Mouse (Mus musculus): ENCODE results near the gene Hdac6. TPM values are rescaled to one million over a fixed set of nuclear protein-coding genes. Genes with fewer than 3 reads are reported as not detected.

Hdac6 gene
- polyA plus RNA-seq (2015; fragmentation: Illumina TruSeq; extraction: RNeasy Lipid Tissue Mini Kit (QIAGEN cat#74804); ENCODE audit: insufficient read depth, low read depth, low replicate concordance), result 11.3 TPM

GRCm38 (mm10) chrX:7947108-7947899 lies at the start of gene Hdac6:
TSS of gene Hdac6 (minus strand) at chrX:7947889.

GRCm38 (mm10) chrX:7977892-7978291 lies 30.2 kb upstream of the Hdac6 start, which contains the start of gene Gata1:
TSS of gene Gata1 (minus strand) at chrX:7978071.

GRCm38 (mm10) chrX:7928270-7928790 lies 19.4 kb downstream of the Hdac6 start, which contains the start of gene Eras:
TSS of gene Eras (minus strand) at chrX:7928607.

GRCm38 (mm10) chrX:7919601-7920383 lies 27.9 kb downstream of the Hdac6 start, which contains the start of gene Pcsk1n:
TSS of gene Pcsk1n (plus strand) at chrX:7919822.

GRCm38 (mm10) chrX:7909242-7909641 lies 38.4 kb downstream of the Hdac6 start, which contains the start of gene Gm10490:
TSS of gene Gm10490 (plus strand) at chrX:7909542.

GRCm38 (mm10) chrX:7907735-7908134 lies 40.0 kb downstream of the Hdac6 start, which contains the start of gene Gm10491:
TSS of gene Gm10491 (minus strand) at chrX:7907835.

GRCm38 (mm10) chrX:7898880-7899874 lies 48.5 kb downstream of the Hdac6 start, which contains the start of the genes Pqbp1 and Timm17b:
TSS of gene Pqbp1 (minus strand) at chrX:7899269.
TSS of gene Timm17b (plus strand) at chrX:7899357.

GRCm38 (mm10) chrX:7883841-7884567 lies 63.7 kb downstream of the Hdac6 start, which contains the start of gene Slc35a2:
TSS of gene Slc35a2 (plus strand) at chrX:7884028.

Other genes starting within 250 kb of the Hdac6 start
- 23.7 TPM for gene Wdr45, start 233.6 kb downstream of the Hdac6 start, polyA plus RNA-seq (2015; fragmentation: Illumina TruSeq; extraction: RNeasy Lipid Tissue Mini Kit (QIAGEN cat#74804); ENCODE audit: insufficient read depth, low read depth, low replicate concordance)
- gene Gm45208, start 225.6 kb downstream of the Hdac6 start, polyA plus RNA-seq (2015; fragmentation: Illumina TruSeq; extraction: RNeasy Lipid Tissue Mini Kit (QIAGEN cat#74804); ENCODE audit: insufficient read depth, low read depth, low replicate concordance), result not detected
- gene Praf2, start 219.4 kb downstream of the Hdac6 start, polyA plus RNA-seq (2015; fragmentation: Illumina TruSeq; extraction: RNeasy Lipid Tissue Mini Kit (QIAGEN cat#74804); ENCODE audit: insufficient read depth, low read depth, low replicate concordance), result 8.7 TPM
- gene Ccdc120, start 197.0 kb downstream of the Hdac6 start, polyA plus RNA-seq (2015; fragmentation: Illumina TruSeq; extraction: RNeasy Lipid Tissue Mini Kit (QIAGEN cat#74804); ENCODE audit: insufficient read depth, low read depth, low replicate concordance), result 2.0 TPM
- 7.8 TPM for gene Tfe3, start 185.3 kb downstream of the Hdac6 start, polyA plus RNA-seq (2015; fragmentation: Illumina TruSeq; extraction: RNeasy Lipid Tissue Mini Kit (QIAGEN cat#74804); ENCODE audit: insufficient read depth, low read depth, low replicate concordance)
- 41.2 TPM for gene Gripap1, start 158.1 kb downstream of the Hdac6 start, polyA plus RNA-seq (2015; fragmentation: Illumina TruSeq; extraction: RNeasy Lipid Tissue Mini Kit (QIAGEN cat#74804); ENCODE audit: insufficient read depth, low read depth, low replicate concordance)
- gene Kcnd1, start 125.6 kb downstream of the Hdac6 start, polyA plus RNA-seq (2015; fragmentation: Illumina TruSeq; extraction: RNeasy Lipid Tissue Mini Kit (QIAGEN cat#74804); ENCODE audit: insufficient read depth, low read depth, low replicate concordance), result 1.8 TPM
- 25.1 TPM for gene Otud5, start 106.5 kb downstream of the Hdac6 start, polyA plus RNA-seq (2015; fragmentation: Illumina TruSeq; extraction: RNeasy Lipid Tissue Mini Kit (QIAGEN cat#74804); ENCODE audit: insufficient read depth, low read depth, low replicate concordance)
- gene Pim2, start 69.6 kb downstream of the Hdac6 start, polyA plus RNA-seq (2015; fragmentation: Illumina TruSeq; extraction: RNeasy Lipid Tissue Mini Kit (QIAGEN cat#74804); ENCODE audit: insufficient read depth, low read depth, low replicate concordance), result 4.9 TPM
- gene Slc35a2, start 63.9 kb downstream of the Hdac6 start, polyA plus RNA-seq (2015; fragmentation: Illumina TruSeq; extraction: RNeasy Lipid Tissue Mini Kit (QIAGEN cat#74804); ENCODE audit: insufficient read depth, low read depth, low replicate concordance), result 10.3 TPM
- 23.2 TPM for gene Pqbp1, start 48.6 kb downstream of the Hdac6 start, polyA plus RNA-seq (2015; fragmentation: Illumina TruSeq; extraction: RNeasy Lipid Tissue Mini Kit (QIAGEN cat#74804); ENCODE audit: insufficient read depth, low read depth, low replicate concordance)
- 18.8 TPM for gene Timm17b, start 48.5 kb downstream of the Hdac6 start, polyA plus RNA-seq (2015; fragmentation: Illumina TruSeq; extraction: RNeasy Lipid Tissue Mini Kit (QIAGEN cat#74804); ENCODE audit: insufficient read depth, low read depth, low replicate concordance)
- gene Gm10491, start 40.1 kb downstream of the Hdac6 start, polyA plus RNA-seq (2015; fragmentation: Illumina TruSeq; extraction: RNeasy Lipid Tissue Mini Kit (QIAGEN cat#74804); ENCODE audit: insufficient read depth, low read depth, low replicate concordance), result not detected
- gene Gm10490, start 38.3 kb downstream of the Hdac6 start, polyA plus RNA-seq (2015; fragmentation: Illumina TruSeq; extraction: RNeasy Lipid Tissue Mini Kit (QIAGEN cat#74804); ENCODE audit: insufficient read depth, low read depth, low replicate concordance), result not detected
- 20.9 TPM for gene Pcsk1n, start 28.1 kb downstream of the Hdac6 start, polyA plus RNA-seq (2015; fragmentation: Illumina TruSeq; extraction: RNeasy Lipid Tissue Mini Kit (QIAGEN cat#74804); ENCODE audit: insufficient read depth, low read depth, low replicate concordance)
- gene Eras, start 19.3 kb downstream of the Hdac6 start, polyA plus RNA-seq (2015; fragmentation: Illumina TruSeq; extraction: RNeasy Lipid Tissue Mini Kit (QIAGEN cat#74804); ENCODE audit: insufficient read depth, low read depth, low replicate concordance), result not detected
- gene Gata1, start 30.2 kb upstream of the Hdac6 start, polyA plus RNA-seq (2015; fragmentation: Illumina TruSeq; extraction: RNeasy Lipid Tissue Mini Kit (QIAGEN cat#74804); ENCODE audit: insufficient read depth, low read depth, low replicate concordance), result not detected
- not detected for gene Glod5, start 70.6 kb upstream of the Hdac6 start, polyA plus RNA-seq (2015; fragmentation: Illumina TruSeq; extraction: RNeasy Lipid Tissue Mini Kit (QIAGEN cat#74804); ENCODE audit: insufficient read depth, low read depth, low replicate concordance)
- gene Suv39h1, start 126.9 kb upstream of the Hdac6 start, polyA plus RNA-seq (2015; fragmentation: Illumina TruSeq; extraction: RNeasy Lipid Tissue Mini Kit (QIAGEN cat#74804); ENCODE audit: insufficient read depth, low read depth, low replicate concordance), result 1.7 TPM
- 0.78 TPM for gene Was, start 142.6 kb upstream of the Hdac6 start, polyA plus RNA-seq (2015; fragmentation: Illumina TruSeq; extraction: RNeasy Lipid Tissue Mini Kit (QIAGEN cat#74804); ENCODE audit: insufficient read depth, low read depth, low replicate concordance)
- 21.1 TPM for gene Wdr13, start 185.0 kb upstream of the Hdac6 start, polyA plus RNA-seq (2015; fragmentation: Illumina TruSeq; extraction: RNeasy Lipid Tissue Mini Kit (QIAGEN cat#74804); ENCODE audit: insufficient read depth, low read depth, low replicate concordance)
- 44.1 TPM for gene Rbm3, start 198.0 kb upstream of the Hdac6 start, polyA plus RNA-seq (2015; fragmentation: Illumina TruSeq; extraction: RNeasy Lipid Tissue Mini Kit (QIAGEN cat#74804); ENCODE audit: insufficient read depth, low read depth, low replicate concordance)
- 3.4 TPM for gene Tbc1d25, start 228.3 kb upstream of the Hdac6 start, polyA plus RNA-seq (2015; fragmentation: Illumina TruSeq; extraction: RNeasy Lipid Tissue Mini Kit (QIAGEN cat#74804); ENCODE audit: insufficient read depth, low read depth, low replicate concordance)
- gene Ebp, start 245.6 kb upstream of the Hdac6 start, polyA plus RNA-seq (2015; fragmentation: Illumina TruSeq; extraction: RNeasy Lipid Tissue Mini Kit (QIAGEN cat#74804); ENCODE audit: insufficient read depth, low read depth, low replicate concordance), result 15.2 TPM

Data from pancreas, adult 10 weeks (tissue).